Mouse (Mus musculus) layer of hippocampus, adult 8-10 months (tissue): ENCODE results near the gene Srbd1. TPM values are rescaled to one million over a fixed set of nuclear protein-coding genes. Genes with fewer than 3 reads are reported as not detected.

Source experiments
- total RNA-seq, 4 experiments: library from RNA; stranded (reverse); gene quantifications; 2 replicates each; pipeline ENCODE4 v1.2.4; 2022

The Srbd1 gene
- total RNA-seq, 4 experiments from 2014 or later, result 14.6 to 18.9 (median 15.8) TPM

Other genes starting within 250 kb of the Srbd1 start
- 100 to 1,000 TPM; 343 to 388 (median 379) TPM for gene Prkce, start 22.6 kb upstream of the Srbd1 start, total RNA-seq